Mouse (Mus musculus) heart, postnatal 0 days (tissue): Measurements from ENCODE around the gene Nr1h4. TPM values are rescaled to one million over a fixed set of nuclear protein-coding genes. Genes with fewer than 3 reads are reported as not detected.

ENCODE experiments used
- ATAC-seq: fragments of 200-750 bp; cut with Nextera tagmentation; 2 replicates; pipeline ENCODE4 v1.8.0; 2017; ENCODE audit warnings: low read depth, moderate number of reproducible peaks, moderate library complexity; ENCODE audit not compliant: insufficient read depth
- DNase-seq: peaks from one replicate; pipeline ENCODE4 v3.0.0-alpha.2; 2016; ENCODE audit warnings: low spot score
- H3K27ac ChIP-seq: fragments of 300-500 bp; sonication (generic); 2 replicates; pipeline ENCODE4 v1.5.1; 2014; ENCODE audit warnings: low read depth, mild to moderate bottlenecking
- H3K27me3 ChIP-seq: fragments of 300-500 bp; sonication (generic); 2 replicates; pipeline ENCODE4 v1.6.1; 2014; ENCODE audit warnings: low read length, mixed read lengths; ENCODE audit not compliant: control insufficient read depth, insufficient read depth
- H3K36me3 ChIP-seq: fragments of 300-500 bp; sonication (generic); replicated peaks from 2 replicates; pipeline ENCODE4 v1.6.1; 2014; ENCODE audit warnings: low read length, mixed read lengths; ENCODE audit not compliant: control insufficient read depth, insufficient read depth
- H3K4me1 ChIP-seq: fragments of 300-500 bp; sonication (generic); 2 replicates; pipeline ENCODE4 v1.6.1; 2014; ENCODE audit warnings: antibody characterized with exemption; ENCODE audit not compliant: control insufficient read depth, insufficient read depth
- H3K4me2 ChIP-seq: fragments of 300-500 bp; sonication (generic); 2 replicates; pipeline ENCODE4 v1.6.1; 2014; ENCODE audit warnings: low read depth, mild to moderate bottlenecking, low read length, moderate library complexity
- H3K4me3 ChIP-seq: fragments of 300-500 bp; sonication (generic); 2 replicates; pipeline ENCODE4 v1.5.1; 2014; ENCODE audit warnings: low read depth, low read length
- H3K9ac ChIP-seq: fragments of 300-500 bp; sonication (generic); replicated peaks from 2 replicates; pipeline ENCODE4 v1.6.1; 2014; ENCODE audit warnings: low read depth, low read length, mixed read lengths
- H3K9me3 ChIP-seq: fragments of 300-500 bp; sonication (generic); replicated peaks from 2 replicates; pipeline ENCODE4 v1.6.1; 2016; ENCODE audit warnings: low read length; ENCODE audit not compliant: control insufficient read depth
- CTCF ChIP-seq: IDR thresholded peaks from 2 replicates; pipeline ENCODE4 v1.5.1; 2016; ENCODE audit warnings: antibody characterized with exemption, control low read depth, low read depth
- EP300 ChIP-seq: IDR thresholded peaks from 2 replicates; pipeline ENCODE4 v1.6.1; 2016; ENCODE audit warnings: antibody characterized with exemption, low read depth
- WGBS: fragments of 180-500 bp; shearing (Covaris S2); extraction: QIAGEN DNeasy Blood & Tissue Kit; methylation state at CpG from one replicate; pipeline ENCODE4 v1.1.7; 2014; 5-methylcytosine and 5-hydroxymethylcytosine counted together
- polyA plus RNA-seq: library from polyadenylated mRNA; unstranded; fragments of >200 nt; fragmentation: Nextera tagmentation; extraction: Ambion mirVana; gene quantifications from 2 replicates; pipeline ENCODE4 v1.2.1, GENCODE M21; 2015
- total RNA-seq: library from RNA; depleted of rRNA; stranded (reverse); fragments of >200 nt; gene quantifications from 2 replicates; pipeline ENCODE4 v1.2.3, GENCODE M21; 2014; ENCODE audit warnings: low replicate concordance

Gene Nr1h4
- total and polyA plus RNA-seq, 2 experiments from 2014 or later: 1.3 to 1.4 TPM

DNA sequence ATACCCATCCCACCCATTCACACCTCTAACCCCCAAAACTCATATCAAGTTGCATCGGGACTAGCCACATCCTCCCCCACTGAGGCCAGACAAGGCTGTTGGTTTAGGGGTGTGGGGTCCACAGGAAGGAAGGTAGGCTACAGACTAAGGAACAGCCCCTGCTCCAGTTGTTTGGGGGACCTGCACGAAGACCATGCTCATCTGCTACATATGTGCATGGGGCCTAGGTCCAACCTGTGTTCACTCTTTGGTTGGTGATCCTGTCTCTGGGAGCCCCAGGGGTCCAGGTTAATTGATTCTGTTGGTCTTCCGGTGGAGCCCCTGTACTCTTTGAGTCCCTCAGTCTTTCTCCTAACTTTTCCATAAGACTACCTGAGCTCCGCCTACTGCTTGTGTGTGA is 13.0 kb downstream of the Nr1h4 start:
- Histone ChIP-seq H3K4me3 (no peak overlapping the region), H3K36me3 (no peaks in the 10 kb centered on the region), H3K27ac (no peak overlapping the region), H3K27me3 (no peaks in the 10 kb centered on the region), H3K4me1 (no peaks in the 10 kb centered on the region), H3K9ac (no peak overlapping the region), H3K4me2 (no peak overlapping the region), H3K9me3 (no peaks in the 10 kb centered on the region)
- no peak for ATAC-seq
- TF ChIP-seq CTCF: no peak
- TF ChIP-seq EP300: no peak
- no peak for DNase-seq
- 87% methylated on average over 4 of the region's 4 CpGs for WGBS

DNA sequence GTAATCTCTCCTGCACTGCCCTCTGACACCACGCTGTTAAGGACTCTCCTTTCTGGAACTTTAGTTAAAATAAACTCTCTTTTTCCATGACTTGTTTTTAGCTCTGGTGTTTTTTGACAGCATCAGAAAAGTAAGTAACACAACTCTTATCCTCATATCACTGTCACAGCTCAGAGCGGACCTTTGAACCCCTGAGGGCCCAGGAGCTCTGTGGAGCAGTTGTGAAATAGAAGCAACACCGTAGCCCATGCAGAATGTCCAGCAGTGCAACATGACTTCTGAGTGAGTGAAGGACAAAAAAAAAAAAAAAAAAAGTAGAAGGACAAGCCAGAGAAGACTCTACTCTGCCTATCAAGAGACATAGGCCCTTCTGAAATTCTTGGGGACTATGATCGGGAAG is 14.2 kb downstream of the Nr1h4 start:
- WGBS: 80% methylated on average over 4 of the region's 4 CpGs
- Histone ChIP-seq H3K4me3 (no peak overlapping the region), H3K4me1 (no peaks in the 10 kb centered on the region), H3K36me3 (no peaks in the 10 kb centered on the region), H3K4me2 (no peak overlapping the region), H3K27me3 (no peaks in the 10 kb centered on the region), H3K9ac (no peak overlapping the region), H3K27ac (no peak overlapping the region), H3K9me3 (no peaks in the 10 kb centered on the region)
- no peak for DNase-seq
- no peak for TF ChIP-seq CTCF
- no peak for TF ChIP-seq EP300
- ATAC-seq: no peak

DNA sequence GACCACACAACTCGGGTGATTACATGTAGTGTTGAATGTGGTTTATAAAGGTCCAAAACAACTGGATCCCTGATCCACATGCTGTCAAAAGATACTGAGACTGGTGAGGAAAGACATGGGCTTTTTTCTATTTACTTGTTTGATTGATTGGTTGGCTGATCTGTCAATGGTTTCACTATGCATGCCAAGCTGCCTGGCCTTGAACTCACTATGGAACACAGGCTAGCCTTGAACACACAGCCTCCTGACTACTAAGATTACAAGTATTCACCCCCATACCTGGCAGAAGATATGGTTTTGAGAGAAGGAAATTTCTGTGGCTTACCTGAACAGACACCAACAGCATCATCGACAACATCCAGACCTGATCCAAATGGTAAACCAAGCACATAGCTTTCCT is 15.0 kb downstream of the Nr1h4 start:
- Histone ChIP-seq H3K9me3 (no peaks in the 10 kb centered on the region), H3K4me3 (no peak overlapping the region), H3K4me2 (no peak overlapping the region), H3K4me1 (no peaks in the 10 kb centered on the region), H3K27ac (no peak overlapping the region), H3K9ac (no peak overlapping the region), H3K36me3 (no peaks in the 10 kb centered on the region), H3K27me3 (no peaks in the 10 kb centered on the region)
- ATAC-seq (no peak), DNase-seq (no peak)
- 89% methylated on average over 2 of the region's 2 CpGs for WGBS
- TF ChIP-seq EP300 (no peak), CTCF (no peak)

DNA sequence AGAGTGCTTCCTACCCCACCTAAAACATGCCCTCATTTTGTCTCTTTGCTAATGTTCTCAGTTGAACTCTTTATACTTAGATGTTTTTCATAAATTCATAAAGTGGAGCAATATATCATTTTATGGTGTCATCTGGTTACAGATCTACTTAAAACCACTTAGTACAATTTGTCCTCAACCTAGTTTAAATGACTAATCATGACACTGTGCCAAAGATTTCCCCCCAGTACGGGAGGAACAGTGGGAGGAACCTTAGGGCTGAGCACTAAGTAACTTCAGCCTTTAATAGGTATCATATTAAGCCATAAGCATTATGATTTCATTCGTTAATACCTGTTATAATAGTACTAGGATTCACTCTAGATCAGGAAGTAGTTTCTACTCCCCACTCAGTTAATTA is 17.6 kb downstream of the Nr1h4 start:
- ATAC-seq (no peak), DNase-seq (no peak)
- WGBS: 64% methylated on average over 2 of the region's 2 CpGs
- H3K9me3 ChIP-seq: no peaks in the 10 kb centered on the region
- no peak overlapping the region for H3K9ac ChIP-seq
- no peak for TF ChIP-seq EP300
- TF ChIP-seq CTCF: no peak
- no peak overlapping the region for H3K27ac ChIP-seq
- H3K36me3 ChIP-seq: no peaks in the 10 kb centered on the region
- H3K27me3 ChIP-seq: no peaks in the 10 kb centered on the region
- no peak overlapping the region for H3K4me2 ChIP-seq
- H3K4me1 ChIP-seq: no peaks in the 10 kb centered on the region
- H3K4me3 ChIP-seq: no peak overlapping the region

DNA sequence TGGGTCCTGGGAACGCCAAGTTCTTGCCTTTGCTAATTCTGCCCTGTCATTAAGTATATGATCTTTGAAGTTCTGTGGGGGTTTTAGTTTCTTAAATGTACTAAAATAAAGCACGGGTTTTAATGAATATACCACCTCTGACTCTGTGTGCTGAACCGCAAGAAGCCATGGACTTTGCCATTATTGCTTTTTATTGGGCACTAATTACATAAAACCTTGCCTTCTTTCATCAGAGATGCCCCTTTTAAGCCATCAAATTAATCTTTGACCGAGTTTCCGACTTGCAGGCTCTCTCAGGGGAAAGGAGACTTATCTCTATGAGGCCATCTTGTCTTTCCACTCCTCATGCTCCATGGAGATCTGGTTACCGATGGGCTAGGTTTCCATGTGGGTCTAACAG is 20.8 kb downstream of the Nr1h4 start:
- WGBS: 81% methylated on average over 6 of the region's 6 CpGs
- H3K4me3 ChIP-seq: no peak overlapping the region
- DNase-seq: no peak
- H3K36me3 ChIP-seq: no peaks in the 10 kb centered on the region
- ATAC-seq: no peak
- H3K9ac ChIP-seq: no peak overlapping the region
- H3K9me3 ChIP-seq: no peaks in the 10 kb centered on the region
- no peak overlapping the region for H3K4me2 ChIP-seq
- H3K4me1 ChIP-seq: no peaks in the 10 kb centered on the region
- no peak overlapping the region for H3K27ac ChIP-seq
- TF ChIP-seq CTCF (no peak), EP300 (no peak)
- no peaks in the 10 kb centered on the region for H3K27me3 ChIP-seq

DNA sequence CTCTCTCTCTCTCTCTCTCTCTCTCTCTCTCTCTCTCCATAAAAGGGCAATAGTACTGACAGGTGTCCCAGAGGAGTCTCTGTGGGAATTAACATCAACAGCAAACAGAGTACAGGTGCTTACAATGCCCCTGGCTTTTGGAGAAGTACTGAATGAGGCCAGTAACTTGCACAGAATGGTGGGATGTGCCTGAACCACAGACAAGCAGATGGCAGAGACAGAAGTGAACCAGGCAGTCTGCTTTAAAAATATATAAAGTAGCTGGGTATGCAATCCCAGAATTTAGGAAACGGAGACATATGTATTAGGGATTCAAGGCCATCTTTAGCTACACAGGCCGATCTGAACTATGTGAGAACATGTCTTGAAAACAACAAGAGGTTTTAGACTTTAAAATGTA is 22.8 kb downstream of the Nr1h4 start:
- no peak overlapping the region for H3K4me3 ChIP-seq
- TF ChIP-seq EP300 (no peak), CTCF (no peak)
- H3K9me3 ChIP-seq: no peaks in the 10 kb centered on the region
- no peaks in the 10 kb centered on the region for H3K4me1 ChIP-seq
- no peak overlapping the region for H3K9ac ChIP-seq
- H3K27me3 ChIP-seq: no peaks in the 10 kb centered on the region
- no peak overlapping the region for H3K27ac ChIP-seq
- no peak overlapping the region for H3K4me2 ChIP-seq
- H3K36me3 ChIP-seq: no peaks in the 10 kb centered on the region
- 90% methylated on average over 2 of the region's 2 CpGs for WGBS
- DNase-seq: no peak
- ATAC-seq: no peak
